Mouse (Mus musculus) urinary bladder, postnatal 36 days (tissue): ENCODE results near the gene Prss2.
"Not testable (repeated sequence)": the region's sequence is repeated elsewhere in the genome, so short reads cannot be mapped to it uniquely, and the experiment has no call there.

Source experiments
- DNase-seq, 2 experiments: peaks; one replicate each; pipeline ENCODE4 v3.0.0; 2022; ENCODE audit warnings: low spot score in 2 of 2, mixed read lengths in 1 of 2

The Prss2 gene

DNA sequence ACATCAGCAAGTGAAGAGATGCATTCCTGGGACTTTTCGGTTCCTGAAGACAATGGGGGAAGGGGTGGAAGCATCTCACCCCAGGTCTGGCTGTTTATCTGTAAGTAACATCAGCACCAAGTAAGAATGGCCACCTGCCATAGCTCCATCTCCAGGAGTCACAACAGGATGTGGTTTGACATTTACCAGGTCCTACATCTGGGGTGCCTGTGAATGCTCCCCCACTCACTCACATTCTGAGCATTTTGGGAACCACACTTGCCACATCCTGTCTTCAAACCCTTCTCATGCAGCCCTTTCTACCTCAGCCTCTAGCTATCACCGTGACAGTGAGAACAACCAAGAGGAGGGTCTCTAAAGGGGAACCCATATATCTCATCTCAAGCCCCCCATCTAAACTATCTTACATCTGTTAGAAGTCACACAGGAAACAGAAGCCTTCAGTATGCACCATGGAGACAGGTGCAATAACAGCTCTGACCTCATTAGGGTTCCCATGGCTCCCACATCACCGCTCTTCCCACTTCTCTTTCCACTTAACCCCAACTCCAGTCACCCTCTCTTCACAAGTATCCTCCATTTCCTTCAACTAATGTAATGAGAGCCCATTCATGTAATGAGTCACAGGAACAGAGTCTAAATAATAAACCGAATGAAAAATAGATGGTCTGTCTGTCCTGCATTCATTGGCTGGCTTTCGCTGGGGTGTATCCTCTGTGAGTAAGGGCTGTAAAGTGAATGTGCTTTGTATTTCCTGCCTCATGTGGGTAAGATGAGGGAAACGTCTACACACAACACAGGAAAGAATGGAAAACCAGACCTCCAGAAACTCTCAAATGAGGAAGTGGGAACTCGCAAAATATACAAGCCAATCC, 32.9 kb downstream of the Prss2 start:
- DNase-seq: no peak

DNA sequence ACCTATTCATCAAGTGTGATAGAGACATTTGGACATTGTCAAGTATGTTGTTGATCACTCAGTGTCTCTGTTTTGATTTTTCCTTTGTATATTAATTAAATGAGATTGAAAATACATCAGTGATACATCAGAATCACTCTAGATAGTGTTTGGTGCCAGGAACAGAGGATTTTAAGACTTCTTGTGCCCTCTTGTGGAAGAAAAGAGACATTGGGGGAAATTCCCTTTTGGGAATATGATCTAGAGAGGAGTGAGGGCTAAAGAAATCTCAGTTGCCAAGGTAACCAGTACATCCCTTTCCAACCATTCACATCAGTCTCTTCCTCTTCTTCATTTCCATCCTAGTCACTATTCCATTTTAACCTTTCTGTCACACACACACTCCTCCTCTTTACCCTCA, 34.8 kb downstream of the Prss2 start:
- DNase-seq: no peak

DNA sequence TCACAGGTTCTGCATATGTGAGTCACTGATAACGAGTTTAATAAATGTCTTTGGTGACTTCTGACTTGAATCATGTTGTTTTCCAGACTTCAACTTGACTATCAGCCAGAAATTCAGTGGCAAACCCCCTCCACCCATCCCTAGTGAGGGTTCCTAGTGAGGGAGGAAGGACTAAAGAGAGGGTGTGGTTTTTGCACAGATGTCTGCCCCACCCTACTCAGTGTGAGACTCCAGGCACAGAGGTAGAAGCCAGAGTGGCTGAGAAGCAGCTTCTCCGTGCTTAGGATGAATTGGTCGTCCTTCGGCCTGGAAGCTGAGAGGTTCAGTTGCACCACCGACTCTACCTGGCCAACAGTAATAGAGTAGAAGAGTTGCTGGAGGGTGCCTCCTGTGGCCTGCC, 35.9 kb downstream of the Prss2 start:
- DNase-seq: no peak

DNA sequence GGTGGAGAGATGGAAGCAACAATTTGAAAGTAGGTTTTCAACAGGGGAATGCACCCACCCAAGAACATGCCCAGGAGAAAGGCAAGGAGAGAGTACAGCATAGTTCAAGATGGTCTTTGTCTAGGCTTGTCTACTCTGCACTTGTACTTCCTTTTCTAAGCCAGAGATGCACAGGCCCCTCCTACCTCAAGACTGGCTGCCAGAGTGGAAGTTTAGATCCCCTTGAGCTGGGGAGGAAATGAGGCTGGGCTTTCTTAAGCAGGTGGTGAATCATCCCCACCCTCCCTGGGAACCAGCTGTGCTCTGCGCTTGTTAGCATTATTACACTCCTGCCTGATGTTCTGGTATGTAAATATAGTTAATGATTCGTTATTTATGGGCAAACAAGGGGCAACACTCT, 36.7 kb downstream of the Prss2 start:
- no peak for DNase-seq

DNA sequence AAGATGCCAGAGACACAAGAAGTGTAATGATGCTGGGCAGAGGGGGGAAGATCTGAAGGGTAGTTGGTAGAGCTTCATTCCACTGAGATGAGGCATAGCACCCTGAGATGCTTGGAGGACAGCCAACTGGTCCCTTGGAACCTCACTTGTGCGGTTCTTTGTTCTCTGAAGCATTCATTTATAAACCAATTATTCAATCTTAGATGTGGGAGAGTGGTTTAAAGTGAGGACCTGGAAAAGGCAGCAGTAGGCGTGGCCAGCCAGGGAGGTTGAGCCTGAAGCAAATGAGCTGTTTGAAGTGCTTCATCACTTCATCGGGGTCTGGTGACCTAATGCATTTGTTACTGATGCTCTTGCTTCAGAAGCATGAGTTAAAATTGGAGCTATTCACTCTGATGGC, 37.7 kb downstream of the Prss2 start:
- DNase-seq: no peak

DNA sequence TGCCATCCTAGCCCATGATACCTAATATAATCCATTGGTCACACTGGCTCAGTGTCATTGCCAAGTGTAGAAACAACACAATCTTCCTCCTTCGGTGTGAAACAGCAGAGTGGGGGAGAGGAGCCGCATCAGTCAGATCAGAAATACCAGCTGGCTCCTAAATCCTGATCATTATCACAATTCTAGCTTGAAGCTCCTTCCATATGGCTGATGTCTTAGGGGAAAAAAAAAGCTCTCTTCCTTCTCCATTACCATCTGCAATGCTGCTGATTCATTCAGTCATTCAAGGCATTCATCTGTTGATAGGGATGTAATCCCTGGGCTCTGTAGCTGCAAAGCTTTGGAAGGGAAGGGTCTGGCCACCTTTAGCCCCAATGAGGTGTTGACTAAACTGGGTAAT, 38.7 kb downstream of the Prss2 start:
- no peak for DNase-seq

DNA sequence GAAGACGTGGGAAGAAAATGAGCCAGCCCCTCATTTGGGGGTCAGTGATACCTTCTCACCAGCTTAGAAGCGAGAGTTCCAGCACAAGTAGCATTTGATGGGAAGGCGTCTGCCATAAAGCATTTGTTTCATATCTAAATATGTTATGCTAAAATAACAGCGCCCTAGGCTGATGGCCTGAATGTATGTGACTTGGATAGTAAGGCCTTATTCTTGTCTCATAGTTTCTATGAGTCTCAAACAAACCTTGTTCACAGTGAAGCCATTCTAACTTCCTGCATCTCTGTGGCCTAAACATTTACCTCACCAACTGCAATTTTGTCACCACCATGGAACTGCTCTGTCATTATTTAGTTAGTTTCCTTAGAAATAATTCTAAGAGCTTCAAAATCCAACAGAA, 41.0 kb downstream of the Prss2 start:
- no peak for DNase-seq

DNA sequence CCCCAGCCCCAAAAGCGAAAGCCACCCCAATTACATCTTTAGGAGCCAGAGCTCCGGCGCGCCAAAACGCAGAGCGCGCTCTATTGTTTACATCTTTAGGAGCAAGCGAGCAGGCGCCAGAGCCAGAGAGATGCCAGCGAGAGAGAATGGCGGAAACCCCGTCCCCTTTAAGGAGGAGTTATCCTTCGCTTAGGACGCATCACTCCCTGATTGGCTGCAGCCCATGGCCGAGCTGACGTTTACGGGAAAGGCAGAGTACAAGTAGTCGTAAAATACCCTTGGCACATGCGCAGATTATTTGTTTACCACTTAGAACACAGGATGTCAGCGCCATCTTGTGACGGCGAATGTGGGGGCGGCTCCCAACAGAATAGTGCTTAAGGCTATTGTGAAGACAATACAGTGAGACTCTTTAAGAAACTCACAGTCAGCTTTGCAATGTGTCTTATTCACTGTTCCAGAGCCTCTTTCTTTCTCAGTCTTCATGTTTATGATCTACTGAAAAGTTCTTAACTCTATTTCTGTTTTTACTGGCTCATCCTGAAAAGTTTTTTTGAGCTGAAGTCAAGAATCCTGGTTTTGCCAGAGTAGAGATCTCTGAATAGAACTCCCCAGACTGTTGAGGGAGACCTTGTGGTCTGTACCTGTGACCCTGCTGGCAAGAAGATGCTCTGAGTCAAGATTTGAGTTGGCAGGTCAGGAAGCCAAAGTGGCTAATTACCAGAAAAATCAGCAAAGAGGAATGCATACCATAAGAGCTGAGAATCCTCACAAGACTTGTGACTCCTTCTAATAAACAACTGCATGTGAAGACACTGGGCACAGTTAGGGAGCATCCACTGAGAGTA, 41.7 kb downstream of the Prss2 start:
- not testable (repeated sequence) for DNase-seq

DNA sequence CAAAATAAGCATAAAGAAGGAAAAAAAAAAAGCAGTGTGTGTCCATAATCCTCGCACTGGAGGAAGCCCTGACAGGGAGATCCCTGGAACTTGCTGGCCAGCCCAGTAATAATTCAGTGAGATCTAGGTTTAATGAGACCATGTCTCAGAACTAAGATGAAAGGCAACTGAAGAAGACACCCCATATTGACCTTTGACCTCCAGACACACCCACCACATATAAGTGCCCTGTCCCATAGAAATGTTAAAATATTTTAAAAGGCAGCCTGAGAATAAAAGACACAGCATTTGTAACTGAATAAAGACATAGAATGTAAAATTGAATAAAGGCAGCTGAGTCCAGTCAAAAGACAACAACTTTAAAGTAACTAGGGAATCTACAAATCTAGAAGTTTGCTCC, 43.7 kb downstream of the Prss2 start:
- no peak for DNase-seq

DNA sequence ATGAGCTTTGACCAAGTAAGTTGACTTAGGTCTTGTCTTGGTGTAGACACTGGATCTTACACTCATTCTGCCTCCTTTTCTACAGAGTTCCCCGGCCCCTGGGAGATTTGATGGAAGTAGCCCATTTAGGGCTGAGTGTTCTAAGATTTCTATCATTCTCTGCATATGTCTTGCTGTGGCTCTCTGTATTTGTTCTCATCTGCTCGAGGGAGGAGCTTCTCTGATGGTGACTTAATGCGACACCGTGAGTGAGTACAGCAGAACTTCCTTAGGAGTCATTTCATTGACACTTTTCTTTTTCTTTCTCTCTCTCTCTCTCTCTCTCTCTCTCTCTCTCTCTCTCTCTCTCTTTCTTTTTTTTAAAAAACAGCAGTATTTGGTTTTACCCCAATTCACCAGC, 45.4 kb downstream of the Prss2 start:
- no peak for DNase-seq

DNA sequence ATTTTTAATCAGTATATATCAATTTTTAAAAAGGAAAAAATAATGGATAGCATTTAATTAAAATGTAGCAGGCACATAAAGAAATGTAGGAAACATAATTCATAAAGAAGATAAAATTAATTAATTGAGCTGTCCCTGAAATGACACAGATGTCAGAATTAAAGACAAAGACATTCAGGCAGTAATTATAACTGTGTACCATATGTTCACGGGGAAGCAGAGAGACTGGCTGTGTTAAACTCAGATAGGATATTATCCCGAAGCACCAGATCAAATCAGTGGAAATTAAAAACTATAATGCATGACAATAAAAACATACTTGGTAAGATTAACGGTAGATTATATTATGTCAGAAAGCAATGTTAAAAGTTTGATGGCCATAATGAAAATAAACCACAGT, 47.5 kb downstream of the Prss2 start:
- no peak for DNase-seq
